Mouse (Mus musculus) forebrain, postnatal 0 days (tissue): Measurements from ENCODE around the gene Znhit6. TPM values are rescaled to one million over a fixed set of nuclear protein-coding genes. Genes with fewer than 3 reads are reported as not detected.

Experiments
- ATAC-seq: fragments of 200-750 bp; cut with Nextera tagmentation; 2 replicates; pipeline ENCODE4 v1.8.0; 2017; ENCODE audit warnings: mild to moderate bottlenecking, moderate library complexity
- DNase-seq: peaks from one replicate; pipeline ENCODE4 v3.0.0-alpha.2; 2015
- H3K27ac ChIP-seq: fragments of 300-500 bp; sonication (generic); 2 replicates; pipeline ENCODE4 v1.5.1; 2014; ENCODE audit warnings: low read depth, mild to moderate bottlenecking, antibody characterized with exemption, low read length, moderate library complexity, mixed read lengths
- H3K27me3 ChIP-seq: fragments of 300-500 bp; sonication (generic); 2 replicates; pipeline ENCODE4 v1.6.1; 2014; ENCODE audit warnings: mild to moderate bottlenecking, low read length, mixed read lengths; ENCODE audit not compliant: insufficient read depth
- H3K36me3 ChIP-seq: fragments of 300-500 bp; sonication (generic); 2 replicates; pipeline ENCODE4 v1.6.1; 2014; ENCODE audit warnings: mild to moderate bottlenecking, moderate library complexity; ENCODE audit not compliant: insufficient read depth
- H3K4me1 ChIP-seq: fragments of 300-500 bp; sonication (generic); 2 replicates; pipeline ENCODE4 v1.6.1; 2014; ENCODE audit warnings: antibody characterized with exemption; ENCODE audit not compliant: insufficient read depth
- H3K4me2 ChIP-seq: fragments of 300-500 bp; sonication (generic); 2 replicates; pipeline ENCODE4 v1.6.1; 2014; ENCODE audit warnings: low read depth, mild to moderate bottlenecking, moderate library complexity
- H3K4me3 ChIP-seq: fragments of 300-500 bp; sonication (generic); 2 replicates; pipeline ENCODE4 v1.5.1; 2014; ENCODE audit warnings: low read depth, low read length, mixed read lengths
- H3K9ac ChIP-seq: fragments of 300-500 bp; sonication (generic); 2 replicates; pipeline ENCODE4 v1.6.1; 2014; ENCODE audit warnings: mild to moderate bottlenecking
- H3K9me3 ChIP-seq: fragments of 300-500 bp; sonication (generic); 2 replicates; pipeline ENCODE4 v1.6.1; 2016; ENCODE audit warnings: low read length
- CTCF ChIP-seq: sonication (generic); IDR thresholded peaks from 2 replicates; pipeline ENCODE4 v1.5.1; 2016; ENCODE audit warnings: antibody characterized with exemption, control low read depth, low read depth
- WGBS: fragments of 180-500 bp; shearing (Covaris S2); extraction: QIAGEN DNeasy Blood & Tissue Kit; methylation state at CpG from one replicate; pipeline ENCODE4 v1.1.7; 2014; 5-methylcytosine and 5-hydroxymethylcytosine counted together
- polyA plus RNA-seq: library from polyadenylated mRNA; unstranded; fragments of >200 nt; fragmentation: Nextera tagmentation; extraction: Ambion mirVana; gene quantifications from 2 replicates; pipeline ENCODE4 v1.2.1, GENCODE M21; 2015
- total RNA-seq: library from RNA; depleted of rRNA; stranded (reverse); fragments of >200 nt; gene quantifications from 2 replicates; pipeline ENCODE4 v1.2.3, GENCODE M21; 2014; rRNA removed

Znhit6 gene
- 7.5 and 15.8 TPM in 2 replicates for total RNA-seq
- polyA plus RNA-seq = 30.7 and 32.6 TPM in 2 replicates

DNA sequence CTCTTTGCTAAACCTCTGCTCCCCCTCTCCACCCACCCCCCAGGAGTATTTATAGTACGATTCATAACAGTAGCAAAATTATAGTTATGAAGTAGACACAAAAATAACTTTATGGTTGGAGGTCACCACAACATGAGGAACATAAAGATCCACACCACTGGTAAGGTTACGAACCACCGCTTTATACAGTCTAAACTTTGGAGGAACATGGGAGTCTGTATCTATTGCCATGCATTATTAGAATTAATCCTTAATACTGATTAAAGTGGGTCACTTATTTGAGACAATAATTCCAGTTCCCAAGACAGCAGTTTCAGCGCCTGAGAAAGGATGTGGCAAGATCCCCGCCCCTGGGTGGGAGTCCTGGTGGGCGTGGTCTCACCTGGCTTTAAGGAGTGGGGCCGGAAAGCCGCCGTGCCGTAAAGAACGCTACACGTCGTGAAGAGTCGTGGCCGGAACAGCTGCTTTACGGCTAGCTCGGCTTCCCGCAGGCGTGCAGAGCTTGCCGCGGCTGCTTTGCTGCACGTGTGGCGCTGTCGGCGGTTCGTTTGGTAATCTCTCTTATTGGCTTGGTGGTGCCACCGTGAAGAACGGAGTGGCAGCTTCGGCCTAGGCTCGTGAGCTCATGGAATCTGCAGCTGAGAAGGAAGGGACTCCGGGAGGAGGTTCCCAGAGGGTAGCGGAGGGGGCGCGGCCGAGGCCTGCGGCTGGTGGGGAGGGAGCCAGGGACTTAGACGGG, at the start of gene Znhit6:
Znhit6 (plus strand) TSS at position 463 of the 739 bp plus-strand sequence.
- Histone ChIP-seq H3K4me3 (peak within 1 kb of the TSS; percentile 65), H3K27ac (peak within 1 kb of the TSS; percentile 68), H3K4me2 (peak within 1 kb of the TSS; percentile 82), H3K27me3 (no peaks in the 10 kb centered on the region), H3K9ac (peak within 1 kb of the TSS; percentile 71), H3K36me3 (peaks cover 11% of the 10 kb centered on the region), H3K9me3 (no peaks in the 10 kb centered on the region), H3K4me1 (peaks cover 9% of the 10 kb centered on the region)
- ATAC-seq (peak; percentile 94), DNase-seq (peak; percentile 97)
- 6% methylated on average over 37 of the region's 37 CpGs for WGBS
- TF ChIP-seq CTCF = peak; percentile 50

- no peak for DNase-seq
- Histone ChIP-seq H3K36me3 (no peaks in the 10 kb centered on the region), H3K27me3 (no peaks in the 10 kb centered on the region), H3K4me1 (no peaks in the 10 kb centered on the region), H3K4me2 (no peak overlapping the region), H3K4me3 (no peak overlapping the region), H3K9me3 (no peaks in the 10 kb centered on the region), H3K9ac (no peak overlapping the region), H3K27ac (no peak overlapping the region)
- WGBS = 93% methylated on average over 1 of the region's 1 CpGs
- no peak for TF ChIP-seq CTCF
- no peak for ATAC-seq
Observed at GRCm38 (mm10) chr3:145537870-145538269, 38.1 kb upstream of the Znhit6 start.

GRCm38 (mm10) chr3:145548441-145549415, 27.3 kb upstream of the Znhit6 start:
- no peaks in the 10 kb centered on the region for H3K9me3 ChIP-seq
- 66% methylated on average over 10 of the region's 10 CpGs for WGBS
- H3K27me3 ChIP-seq = no peaks in the 10 kb centered on the region
- TF ChIP-seq CTCF = no peak
- no peak overlapping the region for H3K27ac ChIP-seq
- no peak overlapping the region for H3K4me2 ChIP-seq
- no peaks in the 10 kb centered on the region for H3K4me1 ChIP-seq
- DNase-seq = no peak
- H3K36me3 ChIP-seq = no peaks in the 10 kb centered on the region
- peak; percentile 60; the same call in 1 of the 2 replicates for ATAC-seq
- no peak overlapping the region for H3K9ac ChIP-seq
- no peak overlapping the region for H3K4me3 ChIP-seq

GRCm38 (mm10) chr3:145550216-145550615, 25.8 kb upstream of the Znhit6 start:
- Histone ChIP-seq H3K9ac (no peak overlapping the region), H3K4me1 (no peaks in the 10 kb centered on the region), H3K36me3 (no peaks in the 10 kb centered on the region), H3K9me3 (no peaks in the 10 kb centered on the region), H3K4me2 (no peak overlapping the region), H3K27me3 (no peaks in the 10 kb centered on the region), H3K27ac (no peak overlapping the region), H3K4me3 (no peak overlapping the region)
- WGBS = 38% methylated on average over 3 of the region's 3 CpGs
- peak; percentile 67 for ATAC-seq
- no peak for TF ChIP-seq CTCF
- peak; percentile 29 for DNase-seq

- no peak overlapping the region for H3K27ac ChIP-seq
- no peak overlapping the region for H3K4me2 ChIP-seq
- TF ChIP-seq CTCF = no peak
- no peaks in the 10 kb centered on the region for H3K9me3 ChIP-seq
- no peak for ATAC-seq
- H3K4me1 ChIP-seq = no peaks in the 10 kb centered on the region
- no peaks in the 10 kb centered on the region for H3K27me3 ChIP-seq
- DNase-seq = no peak
- WGBS = 84% methylated on average over 2 of the region's 2 CpGs
- H3K4me3 ChIP-seq = no peak overlapping the region
- H3K36me3 ChIP-seq = no peaks in the 10 kb centered on the region
- no peak overlapping the region for H3K9ac ChIP-seq
Observed at GRCm38 (mm10) chr3:145554388-145554787, 21.6 kb upstream of the Znhit6 start.

GRCm38 (mm10) chr3:145556206-145556605, 19.8 kb upstream of the Znhit6 start:
- no peak for ATAC-seq
- 90% methylated on average over 10 of the region's 10 CpGs for WGBS
- Histone ChIP-seq H3K9me3 (no peaks in the 10 kb centered on the region), H3K4me2 (no peak overlapping the region), H3K27me3 (no peaks in the 10 kb centered on the region), H3K4me3 (no peak overlapping the region), H3K4me1 (no peaks in the 10 kb centered on the region), H3K9ac (no peak overlapping the region), H3K27ac (no peak overlapping the region), H3K36me3 (no peaks in the 10 kb centered on the region)
- no peak for TF ChIP-seq CTCF
- no peak for DNase-seq
